Mouse (Mus musculus) brain, embryonic 14.5 days (tissue): ENCODE results near the gene Stat3.

Experiments
- CTCF ChIP-seq: fragments of 200-500 bp; IDR thresholded peaks from 2 replicates; pipeline ENCODE4 v1.5.1; 2012; ENCODE audit warnings: inconsistent platforms, mild to moderate bottlenecking, moderate library complexity, borderline replicate concordance; ENCODE audit not compliant: insufficient read depth, insufficient read length; ENCODE audit errors: extremely low read depth
- POLR2A ChIP-seq: fragments of 200-500 bp; IDR thresholded peaks from 2 replicates; pipeline ENCODE4 v1.6.1; 2012; ENCODE audit warnings: mild to moderate bottlenecking, inconsistent platforms, borderline replicate concordance; ENCODE audit not compliant: poor library complexity, insufficient read depth, insufficient read length, severe bottlenecking; ENCODE audit errors: extremely low read depth

DNA sequence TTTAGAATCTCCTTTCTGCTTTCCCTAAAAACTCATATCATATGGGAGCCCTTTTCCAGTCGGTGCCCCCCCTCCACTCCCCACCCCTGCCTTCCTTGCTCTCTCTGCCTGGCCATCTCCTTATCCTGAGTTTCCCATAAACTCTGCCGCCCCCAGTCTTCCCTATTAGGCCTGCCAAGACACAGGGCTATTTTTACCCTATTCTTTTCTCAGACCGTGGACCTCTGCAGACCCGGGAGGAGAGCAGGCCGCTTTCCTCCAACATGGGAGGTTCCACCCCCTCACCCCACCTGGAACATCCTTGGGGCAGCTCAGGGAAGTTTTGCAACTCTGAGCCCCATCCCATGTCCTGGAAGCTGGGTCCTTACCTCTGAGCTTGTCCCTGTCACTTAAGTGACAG is 28.0 kb upstream of the Stat3 start:
- no peak for TF ChIP-seq CTCF
- TF ChIP-seq POLR2A = no peak
